Mouse (Mus musculus): ENCODE data around the gene Cygb.
"Not testable (repeated sequence)": the region's sequence is repeated elsewhere in the genome, so short reads cannot be mapped to it uniquely, and the experiment has no call there.

Gene Cygb

GRCm38 (mm10) chr11:116641168-116641567 is 12.9 kb downstream of the Cygb start:
- in situ Hi-C loops (cut with MboI, MseI): loop anchor here (5.0 kb wide), 1 partner anchor 166 kb away; no protein-coding TSS in a partner anchor

GRCm38 (mm10) chr11:116636607-116637006 is 17.5 kb downstream of the Cygb start:
- in situ Hi-C loops (cut with MboI, MseI): not testable (repeated sequence)

- in situ Hi-C loops (cut with MboI, MseI): no loop called here
These were observed 21.2 kb downstream of the Cygb start for GRCm38 (mm10) chr11:116632962-116633361.

- in situ Hi-C loops (cut with MboI, MseI): no loop called here
These were observed 23.7 kb downstream of the Cygb start for GRCm38 (mm10) chr11:116630171-116630965.

- in situ Hi-C loops (cut with MboI, MseI): no loop called here
These were observed 24.6 kb downstream of the Cygb start for GRCm38 (mm10) chr11:116629472-116629871.

GRCm38 (mm10) chr11:116628712-116629111 is 25.4 kb downstream of the Cygb start:
- in situ Hi-C loops (cut with MboI, MseI): no loop called here

- in situ Hi-C loops (cut with MboI, MseI): no loop called here
These were observed 26.8 kb downstream of the Cygb start for GRCm38 (mm10) chr11:116627072-116628020.

GRCm38 (mm10) chr11:116626299-116627071 is 27.6 kb downstream of the Cygb start, which contains the start of gene Rhbdf2:
TSS of gene Rhbdf2 (minus strand) at chr11:116627019.
- in situ Hi-C loops (cut with MboI, MseI): no loop called here

- in situ Hi-C loops (cut with MboI, MseI): no loop called here
These were observed 28.8 kb downstream of the Cygb start for GRCm38 (mm10) chr11:116625081-116626000.

- in situ Hi-C loops (cut with MboI, MseI): no loop called here
These were observed 29.8 kb downstream of the Cygb start for GRCm38 (mm10) chr11:116624131-116624832.

GRCm38 (mm10) chr11:116623281-116624124 is 30.6 kb downstream of the Cygb start:
- in situ Hi-C loops (cut with MboI, MseI): no loop called here

- in situ Hi-C loops (cut with MboI, MseI): no loop called here
These were observed 32.8 kb downstream of the Cygb start for GRCm38 (mm10) chr11:116621258-116621704.

GRCm38 (mm10) chr11:116620559-116621253 is 33.4 kb downstream of the Cygb start:
- in situ Hi-C loops (cut with MboI, MseI): no loop called here

- in situ Hi-C loops (cut with MboI, MseI): no loop called here
These were observed 34.0 kb downstream of the Cygb start for GRCm38 (mm10) chr11:116620073-116620472.

- in situ Hi-C loops (cut with MboI, MseI): no loop called here
These were observed 34.6 kb downstream of the Cygb start for GRCm38 (mm10) chr11:116619561-116619960.

GRCm38 (mm10) chr11:116619156-116619555 is 35.0 kb downstream of the Cygb start:
- in situ Hi-C loops (cut with MboI, MseI): no loop called here

GRCm38 (mm10) chr11:116618666-116619065 is 35.4 kb downstream of the Cygb start:
- in situ Hi-C loops (cut with MboI, MseI): no loop called here

GRCm38 (mm10) chr11:116617641-116618040 is 36.5 kb downstream of the Cygb start:
- in situ Hi-C loops (cut with MboI, MseI): no loop called here
